Mouse (Mus musculus) limb, embryonic 13.5 days (tissue): Measurements from ENCODE around the gene Sele. TPM values are rescaled to one million over a fixed set of nuclear protein-coding genes. Genes with fewer than 3 reads are reported as not detected.

Source experiments
- polyA plus RNA-seq: library from polyadenylated mRNA; unstranded; fragments of >200 nt; fragmentation: Nextera tagmentation; extraction: Ambion mirVana; gene quantifications from 2 replicates; pipeline ENCODE4 v1.2.1, GENCODE M21; 2015

Gene Sele
- polyA plus RNA-seq, 1 experiment from 2014 or later: 0.08 TPM

Other genes with a start within 250 kb of the Sele start
- 19.1 and 20.0 TPM in 2 replicates for gene Scyl3, start 119.1 kb upstream of the Sele start, polyA plus RNA-seq
- gene BC055324, start 53.4 kb upstream of the Sele start, polyA plus RNA-seq: 24.3 and 26.4 TPM in 2 replicates
- gene Mettl18, start 53.3 kb upstream of the Sele start, polyA plus RNA-seq: 9.3 and 10.2 TPM in 2 replicates
- gene Sell, start 13.7 kb downstream of the Sele start, polyA plus RNA-seq: 0.32 TPM in 1 of 2 replicates, not detected in the other
- not detected in 2 replicates for gene Selp, start 67.0 kb downstream of the Sele start, polyA plus RNA-seq
- 0.09 and 0.24 TPM in 2 replicates for gene F5, start 103.6 kb downstream of the Sele start, polyA plus RNA-seq
- gene Slc19a2, start 200.8 kb downstream of the Sele start, polyA plus RNA-seq: 7.7 and 8.6 TPM in 2 replicates
- gene Ccdc181, start 227.4 kb downstream of the Sele start, polyA plus RNA-seq: 6.5 and 6.7 TPM in 2 replicates